Mouse (Mus musculus) C2C12 (cell line): ENCODE measurements at regions not wholly inside any gene's neighbourhood (a gene's known extent, or its start where the extent isn't known, plus 50 kb on each side); places are given as distances from the start of the nearest gene placed in this dataset.

Experiments used
- CTCF ChIP-seq: IDR thresholded peaks from one replicate; pipeline ENCODE4 v1.5.1; 2011; ENCODE audit not compliant: control insufficient read depth, insufficient read depth, insufficient read length
- MAX ChIP-seq: IDR thresholded peaks from one replicate; pipeline ENCODE4 v1.6.1; 2011; ENCODE audit warnings: mild to moderate bottlenecking, control low read depth
- MYOD1 ChIP-seq: IDR thresholded peaks from one replicate; pipeline ENCODE4 v1.6.1; 2011; ENCODE audit warnings: low read depth; ENCODE audit not compliant: control insufficient read depth, insufficient read length
- USF1 ChIP-seq: IDR thresholded peaks from one replicate; pipeline ENCODE4 v1.6.1; 2011; ENCODE audit warnings: low read depth, mild to moderate bottlenecking, control low read depth, moderate library complexity

DNA sequence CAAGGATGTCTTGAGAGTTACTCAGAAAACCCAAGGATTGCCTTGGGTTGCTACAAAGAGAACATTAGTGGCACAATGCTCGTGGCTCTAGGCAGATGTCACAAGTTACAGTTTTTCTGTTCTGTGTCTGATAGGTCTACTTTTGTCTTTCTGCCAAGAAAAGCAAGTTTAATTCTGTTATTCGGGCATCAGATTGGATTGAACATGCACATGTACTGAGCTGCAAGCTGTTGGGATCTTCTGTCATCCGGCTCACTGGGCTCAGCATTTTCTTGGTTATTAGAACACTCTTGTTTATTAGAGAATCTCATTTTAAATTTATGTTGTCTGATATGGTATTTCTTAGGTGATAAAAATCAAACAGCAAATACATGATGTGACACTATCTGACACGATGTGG is 126.8 kb upstream of the Dap start:
- TF ChIP-seq CTCF (no peak), MYOD1 (no peak), MAX (no peak), USF1 (no peak)
